Mouse (Mus musculus): Measurements from ENCODE around the gene Tgfbi.

- TF ChIP-seq POLR2A (IDR thresholded peaks at IDR 0.05; ENCODE audit: extremely low read depth, insufficient read depth, low read length) = no peak
- TF ChIP-seq CTCF (IDR thresholded peaks at IDR 0.05; ENCODE audit: extremely low read depth, insufficient read depth, low read length) = no peak
Observed at GRCm38 (mm10) chr13:56614768-56615167, 5.4 kb downstream of the Tgfbi start.
